Mouse (Mus musculus): Measurements from ENCODE around the gene Chka. TPM values are rescaled to one million over a fixed set of nuclear protein-coding genes. Genes with fewer than 3 reads are reported as not detected.

The Chka gene
- total and polyA plus RNA-seq, 3 experiments: 7.6 to 13.0 (median 10.1) TPM

DNA sequence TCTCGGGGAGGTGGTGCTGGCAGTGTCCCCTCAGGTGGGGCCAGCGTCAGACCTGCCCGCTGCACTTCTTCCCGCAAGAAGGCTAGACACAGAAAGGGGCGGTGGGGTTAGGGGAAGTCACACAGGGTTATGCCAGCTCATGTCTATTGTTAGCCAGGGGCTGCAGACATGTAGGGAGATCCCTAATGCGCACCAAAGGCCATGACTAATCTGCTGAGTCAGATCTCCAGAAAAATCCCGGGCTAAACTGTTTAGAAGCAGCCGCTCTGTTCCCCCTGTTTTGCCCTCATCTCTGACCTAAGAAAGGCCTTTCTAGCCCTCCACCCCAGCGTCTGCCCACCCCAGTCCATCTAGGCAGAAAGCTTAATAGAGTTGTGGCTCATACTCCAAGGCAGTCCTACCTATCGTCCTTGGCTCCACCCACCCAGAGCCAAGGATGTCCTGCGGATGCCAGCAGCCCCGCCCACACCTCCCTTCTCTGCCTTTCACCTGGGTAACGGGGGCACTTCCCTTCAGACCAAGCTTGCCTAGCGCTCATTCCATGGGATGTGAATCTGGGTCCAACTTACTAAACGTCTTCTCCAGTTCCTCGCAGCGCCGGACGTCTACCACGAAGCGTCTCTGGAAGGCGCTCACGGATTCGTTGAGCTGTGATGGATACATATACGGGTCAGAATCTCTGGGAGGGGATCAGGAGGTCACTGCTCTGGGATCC, 52.2 kb downstream of the Chka start:
- H3K4me2 ChIP-seq (ENCODE audit: insufficient read depth, low read depth, poor library complexity, severe bottlenecking): no peak overlapping the region
- H3K27ac ChIP-seq (ENCODE audit: insufficient read depth, low read depth): no peak overlapping the region
- H3K36me3 ChIP-seq (replicated peaks in 1 of 2; ENCODE audit: control insufficient read depth in 1 of 2, insufficient read depth in 1 of 2, low read length in 1 of 2): peaks cover 42 to 64% of the 10 kb centered on the region in 2 experiments
- TF ChIP-seq POLR2AphosphoS2 (IDR thresholded peaks at IDR 0.05; ENCODE audit: low read depth, low read length): no peak
- no peak for TF ChIP-seq POLR2A (IDR thresholded peaks at IDR 0.05; ENCODE audit: low read depth, low read length)
- TF ChIP-seq ZKSCAN1 (IDR thresholded peaks at IDR 0.05; ENCODE audit: borderline replicate concordance, low read depth, low read length): no peak
- no peak for TF ChIP-seq IRF4 (IDR thresholded peaks at IDR 0.05; ENCODE audit: low read depth, low read length)
- TF ChIP-seq ZMIZ1 (IDR thresholded peaks at IDR 0.05; ENCODE audit: low read depth, low read length): no peak
- no peak for TF ChIP-seq CHD2 (IDR thresholded peaks at IDR 0.05; ENCODE audit: low read length)
- TF ChIP-seq ZNF384 (IDR thresholded peaks at IDR 0.05; ENCODE audit: low read depth, low read length): no peak
- no peak for TF ChIP-seq ZC3H11A (IDR thresholded peaks at IDR 0.05; ENCODE audit: low read depth, low read length)
- TF ChIP-seq MYC (IDR thresholded peaks at IDR 0.05; ENCODE audit: low read depth, low read length): no peak
- TF ChIP-seq RCOR1 (conservative IDR thresholded peaks at IDR 0.05; ENCODE audit: low read depth, low read length): no peak
- no peak for TF ChIP-seq PAX5 (IDR thresholded peaks at IDR 0.05; ENCODE audit: low read length)
- no peak for TF ChIP-seq MEF2A (IDR thresholded peaks at IDR 0.05; ENCODE audit: borderline replicate concordance, low read depth, low read length)
- TF ChIP-seq BHLHE40 (IDR thresholded peaks at IDR 0.05; ENCODE audit: low read depth, low read length): no peak
- no peak for TF ChIP-seq TBP (conservative IDR thresholded peaks at IDR 0.05; ENCODE audit: low read depth, low read length)
- no peak for TF ChIP-seq NELFE (IDR thresholded peaks at IDR 0.05; ENCODE audit: low read depth, low read length)
- TF ChIP-seq MAZ (IDR thresholded peaks at IDR 0.05; ENCODE audit: low read depth, low read length): no peak
- TF ChIP-seq MXI1 (IDR thresholded peaks at IDR 0.05; ENCODE audit: low read depth, low read length): no peak
- TF ChIP-seq NRF1 (IDR thresholded peaks at IDR 0.05; ENCODE audit: low read depth, low read length): no peak
- TF ChIP-seq JUN (IDR thresholded peaks at IDR 0.05; ENCODE audit: insufficient read depth, low read depth, low read length): no peak
- TF ChIP-seq CHD1 (IDR thresholded peaks at IDR 0.05; ENCODE audit: low read depth, low read length): no peak
- in situ Hi-C loops (cut with MboI; ENCODE audit: low pct_ligation_motif_present, low pct_unique_long_range_greater_than_20kb, low sequenced_read_pairs): no loop called here
- dilution Hi-C loops (cut with MboI; ENCODE audit: extremely low pct_ligation_motif_present, extremely low pct_unique_long_range_greater_than_20kb, low sequenced_read_pairs): no loop called here
- peaks cover 11 to 57% of the 10 kb centered on the region in 2 experiments for H3K4me1 ChIP-seq (ENCODE audit: control insufficient read depth in 1 of 2, insufficient read depth in 2 of 2)
- H3K9ac ChIP-seq (ENCODE audit: insufficient read depth, low read depth): no peak overlapping the region
- H3K4me3 ChIP-seq (replicated peaks in 1 of 3; ENCODE audit: low read depth in 2 of 3, low read length in 2 of 3, poor library complexity in 1 of 3): no peak overlapping the region
- no peaks in the 10 kb centered on the region for H3K27me3 ChIP-seq (replicated peaks)
- peaks cover 4% of the 10 kb centered on the region for H3K79me2 ChIP-seq (replicated peaks; ENCODE audit: control insufficient read depth, extremely low read depth, insufficient read depth, poor library complexity, severe bottlenecking)
- H3K9me3 ChIP-seq (replicated peaks; ENCODE audit: low read length): no peaks in the 10 kb centered on the region
- DNase-seq (ENCODE audit: extremely low read depth): no peak

DNA sequence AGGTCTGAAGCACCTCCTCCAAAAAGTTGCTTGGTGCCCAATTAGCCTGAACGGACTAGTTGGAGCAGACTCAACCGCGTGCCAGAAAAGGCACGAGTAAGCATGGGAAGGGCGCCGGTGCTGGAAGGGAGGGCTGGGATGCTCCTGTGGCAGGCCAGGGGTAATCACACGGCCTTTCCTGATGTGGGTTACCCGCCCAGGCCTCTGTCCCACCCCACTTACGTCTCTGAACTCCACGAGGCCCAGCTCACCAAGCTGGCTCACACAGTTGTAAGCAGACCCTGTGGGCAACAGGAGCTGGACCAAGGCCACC, 52.7 kb downstream of the Chka start:
- in situ Hi-C loops (cut with MboI; ENCODE audit: low pct_ligation_motif_present, low pct_unique_long_range_greater_than_20kb, low sequenced_read_pairs) (no loop called here), dilution Hi-C loops (cut with MboI; ENCODE audit: extremely low pct_ligation_motif_present, extremely low pct_unique_long_range_greater_than_20kb, low sequenced_read_pairs) (no loop called here)
- H3K9ac ChIP-seq (ENCODE audit: insufficient read depth, low read depth): no peak overlapping the region
- H3K27me3 ChIP-seq (replicated peaks): no peaks in the 10 kb centered on the region
- peaks cover 8 to 52% of the 10 kb centered on the region in 2 experiments for H3K4me1 ChIP-seq (ENCODE audit: control insufficient read depth in 1 of 2, insufficient read depth in 2 of 2)
- H3K4me3 ChIP-seq (replicated peaks in 1 of 3; ENCODE audit: low read depth in 2 of 3, low read length in 2 of 3, poor library complexity in 1 of 3): no peak overlapping the region
- peaks cover 46 to 66% of the 10 kb centered on the region in 2 experiments for H3K36me3 ChIP-seq (replicated peaks in 1 of 2; ENCODE audit: control insufficient read depth in 1 of 2, insufficient read depth in 1 of 2, low read length in 1 of 2)
- no peak overlapping the region for H3K27ac ChIP-seq (ENCODE audit: insufficient read depth, low read depth)
- H3K79me2 ChIP-seq (replicated peaks; ENCODE audit: control insufficient read depth, extremely low read depth, insufficient read depth, poor library complexity, severe bottlenecking): peaks cover 4% of the 10 kb centered on the region
- no peak for TF ChIP-seq RAD21 (IDR thresholded peaks at IDR 0.05; ENCODE audit: low read depth, low read length)
- no peak overlapping the region for H3K4me2 ChIP-seq (ENCODE audit: insufficient read depth, low read depth, poor library complexity, severe bottlenecking)
- no peak for DNase-seq (ENCODE audit: extremely low read depth)
- H3K9me3 ChIP-seq (replicated peaks; ENCODE audit: low read length): no peaks in the 10 kb centered on the region
